Mouse (Mus musculus) layer of hippocampus, postnatal 36 days (tissue): ENCODE measurements around the gene Stk38l. TPM values are rescaled to one million over a fixed set of nuclear protein-coding genes. Genes with fewer than 3 reads are reported as not detected.
"Not testable (repeated sequence)": the region's sequence is repeated elsewhere in the genome, so short reads cannot be mapped to it uniquely, and the experiment has no call there.

ENCODE experiments used
- DNase-seq, 2 experiments: peaks; one replicate each; pipeline ENCODE4 v3.0.0; 2022
- total RNA-seq, 2 experiments: library from RNA; stranded (reverse); gene quantifications; 2 replicates each; pipeline ENCODE4 v1.2.3; 2021

Stk38l gene
- total RNA-seq, 2 experiments from 2014 or later, result 21.3 to 23.3 TPM

- not testable (repeated sequence) for DNase-seq
These were observed 51.1 kb downstream of the Stk38l start for GRCm38 (mm10) chr6:146775864-146776263.

GRCm38 (mm10) chr6:146776610-146777389 lies 52.0 kb downstream of the Stk38l start:
- no peak for DNase-seq

- DNase-seq, result no peak
These were observed 53.3 kb downstream of the Stk38l start for GRCm38 (mm10) chr6:146778055-146778454.

- no peak for DNase-seq
These were observed 56.8 kb downstream of the Stk38l start for GRCm38 (mm10) chr6:146781566-146781965.

DNA sequence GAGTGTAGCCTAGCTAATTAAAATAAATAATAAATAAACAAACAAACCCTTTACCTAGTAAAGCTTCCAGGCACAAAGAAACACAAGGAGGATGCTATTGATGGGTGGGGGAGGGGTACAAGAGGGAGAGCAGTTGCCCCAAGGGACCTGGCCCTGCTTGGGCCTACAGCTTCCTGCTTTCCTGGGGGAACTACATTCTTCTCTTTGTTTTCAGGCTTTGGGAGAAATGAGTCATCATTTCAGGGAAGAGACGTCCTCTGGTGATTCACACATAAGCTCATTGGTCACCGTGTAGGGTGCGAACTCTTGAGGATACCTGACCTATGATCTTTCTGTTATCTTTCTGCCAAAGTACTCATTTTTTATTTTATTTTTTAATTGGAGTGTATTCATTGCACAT lies 68.7 kb downstream of the Stk38l start:
- DNase-seq, result no peak

DNA sequence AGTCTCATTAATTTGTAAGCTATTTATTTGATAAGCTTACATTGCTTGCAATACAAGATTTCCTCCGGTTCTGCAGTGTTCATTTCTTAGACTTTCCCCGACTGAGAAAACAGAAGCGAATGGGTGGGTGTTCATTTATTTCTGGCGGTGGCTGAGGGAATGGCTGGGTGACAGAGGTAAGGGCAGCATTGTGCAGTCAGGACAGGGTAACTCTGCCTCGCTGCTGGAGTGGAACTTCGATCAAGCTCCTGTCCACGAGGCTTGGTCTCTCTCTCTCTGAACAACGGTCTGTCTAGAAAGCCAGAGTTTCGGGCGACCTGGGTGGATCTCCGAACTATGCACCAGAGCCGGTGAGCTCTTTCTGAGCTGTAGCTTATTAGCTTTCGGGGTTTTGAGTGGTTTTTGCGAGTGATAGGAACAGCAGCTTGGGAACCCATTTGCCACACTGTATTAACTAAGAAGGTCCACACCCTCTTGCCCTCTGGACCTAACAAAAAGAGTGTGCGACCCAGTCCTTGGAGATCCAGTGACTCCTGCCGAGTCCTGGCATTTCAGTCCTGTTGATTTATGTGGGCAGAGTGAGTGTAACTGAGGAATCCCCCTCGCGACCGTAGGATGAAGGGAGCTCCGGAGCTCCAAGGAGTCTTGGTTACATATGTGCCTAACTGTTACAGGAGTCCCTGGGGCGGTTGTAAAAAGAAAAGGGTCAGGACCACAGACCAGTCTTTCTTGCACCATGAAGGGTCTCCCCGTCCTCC lies 70.5 kb downstream of the Stk38l start:
- DNase-seq, result no peak

- DNase-seq, result peak; percentile 67 to 69
These were observed 71.2 kb downstream of the Stk38l start, which contains the start of gene Arntl2 for GRCm38 (mm10) chr6:146795924-146796545. Arntl2 (plus strand) TSS chr6:146796055.

GRCm38 (mm10) chr6:146797446-146797845 lies 72.7 kb downstream of the Stk38l start:
- DNase-seq, result no peak

- no peak for DNase-seq
These were observed 85.2 kb downstream of the Stk38l start for GRCm38 (mm10) chr6:146809991-146810390.

DNA sequence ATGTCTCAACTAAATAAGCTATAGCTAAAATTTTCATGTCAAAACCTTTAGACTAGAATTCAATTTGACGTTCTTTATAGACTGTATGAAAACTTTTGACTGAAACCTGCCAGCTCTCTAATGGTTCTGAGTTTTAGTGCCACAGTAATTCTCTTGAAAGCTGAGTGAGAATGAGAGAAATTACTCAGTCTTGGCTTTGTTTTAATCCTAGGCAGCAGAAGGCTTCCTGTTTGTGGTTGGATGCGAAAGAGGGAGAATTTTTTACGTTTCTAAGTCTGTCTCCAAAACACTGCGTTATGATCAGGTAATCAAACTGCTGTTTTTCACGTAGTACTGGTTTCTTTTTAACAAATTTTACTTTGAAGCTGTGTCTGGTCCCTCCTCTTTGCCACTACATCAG lies 88.2 kb downstream of the Stk38l start:
- DNase-seq, result no peak

DNA sequence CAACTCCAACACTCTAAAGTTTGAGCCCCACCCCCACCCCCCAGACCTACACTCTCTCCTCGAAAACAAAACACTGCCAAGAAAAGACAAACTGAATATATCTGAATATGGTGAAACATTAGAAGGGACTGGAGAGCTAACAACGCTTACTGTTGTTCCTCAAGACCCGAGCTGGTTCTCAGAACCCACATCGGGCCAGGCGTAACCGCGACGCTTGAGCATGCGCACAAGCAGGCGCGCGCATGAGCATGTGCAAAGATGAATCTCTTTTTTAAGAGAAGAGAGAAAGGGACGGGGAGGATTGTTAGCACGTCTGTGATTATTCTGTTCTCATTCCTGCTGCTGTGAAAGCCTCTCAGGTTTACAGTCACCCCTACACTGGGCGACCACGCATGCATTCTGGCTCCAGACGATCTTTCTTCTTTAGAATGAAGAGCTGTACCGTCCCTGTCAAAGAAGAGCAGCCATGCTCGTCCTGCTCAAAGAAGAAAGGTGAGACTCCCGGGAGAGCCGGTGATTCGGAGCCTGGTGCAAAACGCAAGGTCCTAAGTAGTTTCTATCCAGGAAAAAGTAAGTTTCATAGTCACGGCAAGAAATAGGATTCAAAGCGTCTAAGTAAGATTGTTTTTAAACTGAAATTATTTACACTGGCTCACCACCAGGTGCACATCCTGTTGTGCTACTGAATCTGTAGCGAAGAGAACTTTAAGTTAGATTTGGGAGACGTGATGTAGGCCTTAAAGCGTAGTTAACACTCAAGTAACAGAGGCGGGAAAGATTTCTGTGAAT lies 95.6 kb downstream of the Stk38l start:
- DNase-seq, result no peak

DNA sequence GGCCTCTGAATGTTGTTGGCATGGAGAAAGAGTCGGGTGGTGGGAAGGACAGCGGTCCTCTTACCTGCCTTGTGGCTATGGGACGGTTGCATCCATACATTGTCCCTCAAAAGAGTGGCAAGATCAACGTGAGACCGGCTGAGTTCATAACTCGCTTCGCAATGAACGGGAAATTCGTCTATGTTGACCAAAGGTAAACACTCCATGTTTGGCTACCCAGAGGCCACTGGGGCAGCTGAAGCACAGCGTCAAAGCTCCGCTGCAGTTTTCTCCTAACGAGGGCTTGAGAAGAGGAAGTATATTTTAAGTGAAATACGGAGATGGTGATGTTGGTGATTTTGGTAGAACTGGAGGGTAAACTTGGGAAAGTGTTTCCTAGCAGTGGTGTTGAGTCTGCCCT lies 97.2 kb downstream of the Stk38l start:
- no peak for DNase-seq

DNA sequence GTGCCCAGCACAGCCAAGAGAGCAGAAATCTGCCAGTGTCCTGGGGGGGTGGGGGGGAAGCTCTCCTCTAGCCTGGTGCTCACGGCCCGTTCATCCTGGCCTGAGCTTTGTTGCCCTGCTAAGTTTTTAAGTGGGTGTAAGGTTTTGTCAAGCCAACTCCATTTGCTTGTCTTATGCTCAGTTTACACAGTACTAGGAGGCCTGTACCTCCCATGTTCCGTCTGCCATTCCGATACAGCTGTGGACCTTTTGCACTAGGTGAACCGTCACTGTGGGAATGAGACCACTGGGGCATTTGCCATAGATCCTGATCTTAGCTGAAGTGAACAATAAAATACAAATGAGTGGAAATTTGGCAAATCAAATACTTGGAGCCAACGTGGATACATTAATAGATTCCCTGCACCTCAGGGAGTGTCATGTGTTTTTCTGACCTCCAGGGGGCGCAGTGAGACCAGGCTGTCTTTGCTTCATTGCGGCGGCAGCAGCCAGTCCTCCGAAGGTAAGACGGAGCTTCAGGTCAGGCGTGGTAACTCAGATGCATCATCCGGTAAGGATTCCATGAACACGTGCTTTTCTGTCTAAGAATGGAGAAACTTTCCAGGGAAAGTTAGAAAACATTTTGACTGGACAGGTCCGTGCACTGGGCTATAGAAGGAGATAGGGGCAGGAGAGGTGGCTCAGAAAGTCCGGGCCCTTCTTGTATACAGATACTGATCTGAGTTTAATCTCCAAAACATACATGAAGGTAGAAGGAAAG lies 100.1 kb downstream of the Stk38l start:
- DNase-seq, result peak; percentile 38 to 48

DNA sequence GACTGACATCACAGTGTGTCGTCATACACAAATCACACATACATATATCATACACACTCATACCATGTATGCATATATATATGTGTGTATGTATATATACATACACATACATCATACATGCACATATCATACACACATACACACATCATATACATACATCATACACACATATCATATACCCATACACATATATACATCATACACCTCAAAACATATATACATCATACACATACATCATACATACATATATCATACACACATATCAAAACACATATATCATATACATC lies 100.6 kb downstream of the Stk38l start:
- DNase-seq, result no peak

Other genes with a start within 250 kb of the Stk38l start
- 10 to 100 TPM; 15.7 to 21.3 TPM for gene Itpr2, start 222.8 kb upstream of the Stk38l start, total RNA-seq
- gene Fgfr1op2, start 147.8 kb upstream of the Stk38l start, total RNA-seq, result 100 to 1,000 TPM; 109 to 114 TPM
- gene Ints13, start 147.2 kb upstream of the Stk38l start, total RNA-seq, result 10 to 100 TPM; 41.1 to 51.9 TPM
- gene Med21, start 82.4 kb upstream of the Stk38l start, total RNA-seq, result 10 to 100 TPM; 47.3 to 49.8 TPM
- gene Tm7sf3, start 82.2 kb upstream of the Stk38l start, total RNA-seq, result 10 to 100 TPM; 41.3 to 42.0 TPM
- gene Arntl2, start 71.1 kb downstream of the Stk38l start, total RNA-seq, result 10 to 100 TPM in 1 of 2 experiments, 1 to 10 TPM in 1; 7.6 to 11.1 TPM
- not detected for gene Smco2, start 125.1 kb downstream of the Stk38l start, total RNA-seq
- 10 to 100 TPM; 41.2 to 44.2 TPM for gene Ppfibp1, start 163.5 kb downstream of the Stk38l start, total RNA-seq
- not detected for gene 1700034J05Rik, start 229.4 kb downstream of the Stk38l start, total RNA-seq